Mouse (Mus musculus) CH12.LX (cell line): ENCODE measurements around the gene Gm15737.

ENCODE experiments used
- BHLHE40 ChIP-seq: IDR thresholded peaks from 2 replicates; pipeline ENCODE4 v1.6.1; 2011; ENCODE audit warnings: mild to moderate bottlenecking, low read depth, low read length, improper control_type of control experiment
- CHD2 ChIP-seq: IDR thresholded peaks from 2 replicates; pipeline ENCODE4 v1.6.1; 2011; ENCODE audit warnings: low read length, improper control_type of control experiment
- CTCF ChIP-seq, 2 experiments: IDR thresholded peaks in 1 of 2; conservative IDR thresholded peaks in 1 of 2; 2 replicates each; pipeline ENCODE4 v1.5.1; 2011 to 2012; ENCODE audit warnings: low read depth in 2 of 2, low read length in 2 of 2, improper control_type of control experiment in 1 of 2, inconsistent platforms in 1 of 2, mild to moderate bottlenecking in 1 of 2, moderate library complexity in 1 of 2
- KAT2A ChIP-seq: IDR thresholded peaks from 2 replicates; pipeline ENCODE4 v1.6.1; 2012; ENCODE audit warnings: low read length, improper control_type of control experiment, inconsistent platforms; ENCODE audit not compliant: insufficient replicate concordance
- MAFK ChIP-seq: IDR thresholded peaks from 2 replicates; pipeline ENCODE4 v1.6.1; 2011; ENCODE audit warnings: low read length, improper control_type of control experiment; ENCODE audit not compliant: insufficient replicate concordance
- POLR2A ChIP-seq: IDR thresholded peaks from 2 replicates; pipeline ENCODE4 v1.6.1; 2011; ENCODE audit warnings: low read depth, mild to moderate bottlenecking, improper control_type of control experiment, low read length
- USF1 ChIP-seq: IDR thresholded peaks from 2 replicates; pipeline ENCODE4 v1.6.1; 2014; ENCODE audit warnings: low read depth, mild to moderate bottlenecking, inconsistent platforms, low read length, improper control_type of control experiment
- ZKSCAN1 ChIP-seq: IDR thresholded peaks from 2 replicates; pipeline ENCODE4 v1.6.1; 2012; ENCODE audit warnings: low read depth, inconsistent platforms, low read length, improper control_type of control experiment, borderline replicate concordance
- ZNF384 ChIP-seq: IDR thresholded peaks from 2 replicates; pipeline ENCODE4 v1.6.1; 2012; ENCODE audit warnings: low read depth, low read length, improper control_type of control experiment, inconsistent platforms

GRCm38 (mm10) chr6:92849208-92849607 is 19.9 kb upstream of the Gm15737 start:
- no peak for TF ChIP-seq MAFK
- TF ChIP-seq CHD2, result no peak
- no peak for TF ChIP-seq ZNF384
- TF ChIP-seq ZKSCAN1, result no peak
- no peak for TF ChIP-seq KAT2A
- no peak for TF ChIP-seq POLR2A
- no peak for TF ChIP-seq BHLHE40
- TF ChIP-seq USF1, result no peak
- TF ChIP-seq CTCF (conservative IDR thresholded peaks at IDR 0.05 in 1 of 2, IDR thresholded peaks at IDR 0.05 in 1 of 2; ENCODE audit: low read depth in 2 of 2, low read length in 2 of 2), result no peak
